Mouse (Mus musculus) adrenal gland, adult (tissue): Measurements from ENCODE around the gene Rora.

Experiments
- DNase-seq, 2 experiments: peaks; one replicate each; pipeline ENCODE4 v3.0.0; 2022 to 2023; ENCODE audit warnings: low spot score in 1 of 2; ENCODE audit not compliant: inconsistent age in 2 of 2

Rora gene

GRCm38 (mm10) chr9:69125787-69126161 is 472.2 kb downstream of the Rora start:
- peak in 1 of 2 experiments; percentile 27 for DNase-seq

- DNase-seq, result no peak
These were observed 473.0 kb downstream of the Rora start for GRCm38 (mm10) chr9:69126595-69126994.

GRCm38 (mm10) chr9:69128335-69128734 is 474.7 kb downstream of the Rora start:
- no peak for DNase-seq

- DNase-seq, result no peak
These were observed 479.4 kb downstream of the Rora start for GRCm38 (mm10) chr9:69132995-69133394.

GRCm38 (mm10) chr9:69133696-69134095 is 480.1 kb downstream of the Rora start:
- peak; percentile 64 to 82 for DNase-seq

GRCm38 (mm10) chr9:69134604-69135003 is 481.0 kb downstream of the Rora start:
- DNase-seq, result no peak

- no peak for DNase-seq
These were observed 483.2 kb downstream of the Rora start for GRCm38 (mm10) chr9:69136821-69137220.

- no peak for DNase-seq
These were observed 483.8 kb downstream of the Rora start for GRCm38 (mm10) chr9:69137398-69137797.

- DNase-seq, result no peak
These were observed 486.6 kb downstream of the Rora start for GRCm38 (mm10) chr9:69140144-69140543.

- peak; percentile 68 to 76 for DNase-seq
These were observed 488.3 kb downstream of the Rora start for GRCm38 (mm10) chr9:69141859-69142258.

- DNase-seq, result no peak
These were observed 493.4 kb downstream of the Rora start for GRCm38 (mm10) chr9:69146937-69147336.

GRCm38 (mm10) chr9:69150224-69150623 is 496.6 kb downstream of the Rora start:
- DNase-seq, result no peak

- DNase-seq, result no peak
These were observed 501.1 kb downstream of the Rora start for GRCm38 (mm10) chr9:69154684-69155083.

GRCm38 (mm10) chr9:69155836-69156595 is 502.4 kb downstream of the Rora start:
- peak; percentile 39 to 84 for DNase-seq

GRCm38 (mm10) chr9:69160818-69161217 is 507.2 kb downstream of the Rora start:
- no peak for DNase-seq

GRCm38 (mm10) chr9:69164653-69165052 is 511.1 kb downstream of the Rora start:
- DNase-seq, result peak; percentile 35 to 82

GRCm38 (mm10) chr9:69165096-69165836 is 511.7 kb downstream of the Rora start:
- peak in 1 of 2 experiments; percentile 46 for DNase-seq

- DNase-seq, result peak in 1 of 2 experiments; percentile 38
These were observed 520.5 kb downstream of the Rora start for GRCm38 (mm10) chr9:69174061-69174460.

GRCm38 (mm10) chr9:69174527-69175116 is 521.0 kb downstream of the Rora start:
- peak in 1 of 2 experiments; percentile 64 for DNase-seq

GRCm38 (mm10) chr9:69176988-69177387 is 523.4 kb downstream of the Rora start:
- DNase-seq, result peak; percentile 69 to 90

- DNase-seq, result peak in 1 of 2 experiments; percentile 33
These were observed 525.6 kb downstream of the Rora start for GRCm38 (mm10) chr9:69179224-69179623.

- DNase-seq, result peak in 1 of 2 experiments; percentile 74
These were observed 527.4 kb downstream of the Rora start for GRCm38 (mm10) chr9:69180961-69181360.
